17 mouse cellular contexts compared by ENCODE assay signal in genomic region chr2:90977291-90977690, GRCm38 (mm10). TPM values are rescaled to one million over a fixed set of nuclear protein-coding genes. Genes with fewer than 3 reads are reported as not detected.
DNase-seq lines count a peak whose midpoint lies in the region; ATAC-seq and TF ChIP-seq lines count a peak whose summit lies in the region.
"Had no signal": no experiment of that assay in that cellular context is flagged by ENCODE, and none has a peak within 500 bp of the region (broad histone marks: within the 10 kb centered on the region; RNA-seq: fewer than 3 reads in every experiment).

No protein-coding gene starts in this region.

- H3K4me1 ChIP-seq in ES-Bruce4 (ENCODE audit: control insufficient read depth, insufficient read depth, low read length), result peaks cover 6% of the 10 kb centered on the region
- H3K4me1 ChIP-seq: forebrain, embryonic 13.5 days; limb, embryonic 12.5 days; neural tube, embryonic 15.5 days had no signal

- no peak for TF ChIP-seq CTCF in ES-Bruce4 (IDR thresholded peaks at IDR 0.05; ENCODE audit: low read depth, low read length)

- H3K27me3 ChIP-seq in ES-Bruce4 (ENCODE audit: control insufficient read depth, insufficient read depth, low read length, poor library complexity, severe bottlenecking), result no peaks in the 10 kb centered on the region
- H3K27me3 ChIP-seq: forebrain, embryonic 13.5 days; limb, embryonic 12.5 days; neural tube, embryonic 15.5 days had no signal

- peak; percentile 19 for DNase-seq in ES-CJ7 (ENCODE audit: low read depth, low spot score)
- peak; percentile 79 for DNase-seq in cerebellum, adult 11-12 months
- peak; percentile 45 to 70 for DNase-seq in cerebellum, postnatal 10 days
- no peak for DNase-seq in urinary bladder, postnatal 10 days (ENCODE audit: low spot score)
- no peak for DNase-seq in embryo, embryonic 10.5 days (ENCODE audit: low spot score)
- DNase-seq: adrenal gland, adult 2 months; kidney, postnatal 25 days; liver, postnatal 0 days; lung, postnatal 10 days; thymus, adult 2 months had no signal

- H3K4me3 ChIP-seq in ES-Bruce4 (ENCODE audit: low read depth, low read length), result no peak overlapping the region
- H3K4me3 ChIP-seq: forebrain, embryonic 13.5 days; heart, embryonic 10.5 days; limb, embryonic 12.5 days; neural tube, embryonic 15.5 days had no signal

- no peak for ATAC-seq in megakaryocyte-erythroid progenitor cell, adult 5-6 weeks (replicated peaks; ENCODE audit: low FRiP score, low TSS enrichment, poor library complexity, severe bottlenecking)
- ATAC-seq: forebrain, embryonic 13.5 days; intestine, postnatal 0 days; liver, postnatal 0 days had no signal

- H3K9ac ChIP-seq in ES-Bruce4 (ENCODE audit: low read depth, poor library complexity, severe bottlenecking), result no peak overlapping the region
- H3K9ac ChIP-seq: forebrain, embryonic 13.5 days; limb, embryonic 12.5 days; liver, postnatal 0 days; neural tube, embryonic 15.5 days had no signal

- no peak for TF ChIP-seq POLR2A in ES-Bruce4 (IDR thresholded peaks at IDR 0.05; ENCODE audit: insufficient read depth, low read length)

- 0 out of 2 replicates have a peak, but pooled peaks have one; percentile 21 for TF ChIP-seq EP300 in ES-Bruce4 (IDR thresholded peaks at IDR 0.05; ENCODE audit: insufficient read depth, low read depth, low read length)

- no peaks in the 10 kb centered on the region; the same call in 1 of the 2 replicates for H3K36me3 ChIP-seq in ES-Bruce4 (ENCODE audit: control insufficient read depth, insufficient read depth, low read length, poor library complexity, severe bottlenecking)
- H3K36me3 ChIP-seq: neural tube, embryonic 15.5 days had no signal

- no peaks in the 10 kb centered on the region for H3K9me3 ChIP-seq in ES-Bruce4 (replicated peaks; ENCODE audit: control insufficient read depth, insufficient read depth, low read length, poor library complexity, severe bottlenecking)
- H3K9me3 ChIP-seq: forebrain, embryonic 13.5 days; heart, embryonic 10.5 days; limb, embryonic 12.5 days; neural tube, embryonic 15.5 days had no signal

- H3K27ac ChIP-seq in ES-Bruce4 (ENCODE audit: insufficient read depth, low read length), result no peak overlapping the region
- H3K27ac ChIP-seq: forebrain, embryonic 13.5 days; heart, embryonic 10.5 days; limb, embryonic 12.5 days; neural tube, embryonic 15.5 days had no signal

RNA-seq across cellular contexts. Expression of gene Celf1, which starts 37.1 kb away (rescaled TPM):
- polyA plus RNA-seq in ES-Bruce4 (2011; ENCODE audit: insufficient read depth, insufficient read length, low read depth, missing spikeins), result 182 and 183 TPM in 2 replicates
- 82.1 and 92.9 TPM in 2 replicates for total RNA-seq in megakaryocyte-erythroid progenitor cell, adult 5-6 weeks (2014; fragmentation: Nextera tagmentation)
- total RNA-seq in megakaryocyte-erythroid progenitor cell, adult 5-6 weeks (2017), result 57.9 and 75.2 TPM in 2 replicates

RNA-seq across cellular contexts. Expression of gene Rapsn, which starts 58.1 kb away (rescaled TPM):
- polyA plus RNA-seq in ES-Bruce4 (2011; ENCODE audit: insufficient read depth, insufficient read length, low read depth, missing spikeins), result 0.42 TPM in 1 of 2 replicates, not detected in the other
- not detected in 2 replicates for total RNA-seq in megakaryocyte-erythroid progenitor cell, adult 5-6 weeks (2014; fragmentation: Nextera tagmentation)
- 0.80 TPM in 1 of 2 replicates, not detected in the other for total RNA-seq in megakaryocyte-erythroid progenitor cell, adult 5-6 weeks (2017)

Comparison
In these comparisons a context has a peak if more than half of its experiments do, and no peak if none do; other contexts are left out.
1. DNase-seq: peak in ES-CJ7 (single experiment), cerebellum, adult 11-12 months (single experiment) and cerebellum, postnatal 10 days (2 of 2); none in urinary bladder, postnatal 10 days (single experiment) and embryo, embryonic 10.5 days (single experiment).